Mouse (Mus musculus) embryonic fibroblast, embryonic 13.5 days (primary cell): Measurements from ENCODE around the gene Neo1. TPM values are rescaled to one million over a fixed set of nuclear protein-coding genes. Genes with fewer than 3 reads are reported as not detected.

Experiments used
- H3K27ac ChIP-seq: 2 replicates; pipeline ENCODE4 v1.5.1; 2012; ENCODE audit warnings: low read length, control low read depth, inconsistent platforms; ENCODE audit not compliant: insufficient read depth
- H3K4me1 ChIP-seq: 2 replicates; pipeline ENCODE4 v1.6.1; 2011; ENCODE audit warnings: low read length; ENCODE audit not compliant: control insufficient read depth, insufficient read depth
- H3K4me3 ChIP-seq: 2 replicates; pipeline ENCODE4 v1.5.1; 2011; ENCODE audit warnings: mild to moderate bottlenecking, control low read depth, low read length; ENCODE audit not compliant: insufficient read depth
- CTCF ChIP-seq: IDR thresholded peaks from 2 replicates; pipeline ENCODE4 v1.5.1; 2011; ENCODE audit warnings: mild to moderate bottlenecking, control low read depth, low read length, moderate library complexity, borderline replicate concordance; ENCODE audit not compliant: insufficient read depth
- POLR2A ChIP-seq: IDR thresholded peaks from 2 replicates; pipeline ENCODE4 v1.6.1; 2011; ENCODE audit warnings: low read depth, mild to moderate bottlenecking, control low read depth, low read length, moderate library complexity
- polyA plus RNA-seq: library from polyadenylated mRNA; stranded (reverse); fragments of >200 nt; gene quantifications from 2 replicates; pipeline ENCODE4 v1.2.4, GENCODE M21; 2011; ENCODE audit warnings: low read depth; ENCODE audit not compliant: missing spikeins, insufficient read length

Neo1 gene
- polyA plus RNA-seq, 1 experiment: 102 TPM

GRCm38 (mm10) chr9:58902869-58903585, 133.2 kb downstream of the Neo1 start:
- H3K4me1 ChIP-seq: no peaks in the 10 kb centered on the region
- no peak overlapping the region for H3K27ac ChIP-seq
- TF ChIP-seq CTCF (no peak), POLR2A (no peak)
- H3K4me3 ChIP-seq: no peak overlapping the region

GRCm38 (mm10) chr9:58899602-58900001, 136.6 kb downstream of the Neo1 start:
- Histone ChIP-seq H3K27ac (no peak overlapping the region), H3K4me1 (no peaks in the 10 kb centered on the region), H3K4me3 (no peak overlapping the region)
- TF ChIP-seq POLR2A (no peak), CTCF (no peak)

GRCm38 (mm10) chr9:58891840-58892640, 144.2 kb downstream of the Neo1 start:
- Histone ChIP-seq H3K27ac (no peak overlapping the region), H3K4me3 (no peak overlapping the region), H3K4me1 (no peaks in the 10 kb centered on the region)
- TF ChIP-seq POLR2A (no peak), CTCF (no peak)

GRCm38 (mm10) chr9:58890893-58891292, 145.3 kb downstream of the Neo1 start:
- no peak for TF ChIP-seq CTCF
- TF ChIP-seq POLR2A: no peak
- H3K4me1 ChIP-seq: no peaks in the 10 kb centered on the region
- no peak overlapping the region for H3K4me3 ChIP-seq
- H3K27ac ChIP-seq: no peak overlapping the region

GRCm38 (mm10) chr9:58889782-58890448, 146.3 kb downstream of the Neo1 start:
- no peak for TF ChIP-seq CTCF
- TF ChIP-seq POLR2A: no peak
- no peak overlapping the region for H3K4me3 ChIP-seq

GRCm38 (mm10) chr9:58882686-58883085, 153.6 kb downstream of the Neo1 start:
- no peaks in the 10 kb centered on the region for H3K4me1 ChIP-seq
- no peak for TF ChIP-seq CTCF
- TF ChIP-seq POLR2A: no peak
- H3K27ac ChIP-seq: no peak overlapping the region
- H3K4me3 ChIP-seq: no peak overlapping the region

More at GRCm38 (mm10) chr9:58889782-58890448, 146.3 kb downstream of the Neo1 start:
- H3K4me1 ChIP-seq: no peaks in the 10 kb centered on the region
- no peak overlapping the region for H3K27ac ChIP-seq

GRCm38 (mm10) chr9:58879836-58880235, 156.4 kb downstream of the Neo1 start:
- no peak overlapping the region for H3K4me3 ChIP-seq
- TF ChIP-seq CTCF: no peak
- no peak for TF ChIP-seq POLR2A
- H3K27ac ChIP-seq: no peak overlapping the region
- no peaks in the 10 kb centered on the region; the same call in 1 of the 2 replicates for H3K4me1 ChIP-seq

GRCm38 (mm10) chr9:58876946-58877625, 159.2 kb downstream of the Neo1 start:
- TF ChIP-seq CTCF (no peak), POLR2A (no peak)
- H3K4me1 ChIP-seq: no peaks in the 10 kb centered on the region; the same call in 1 of the 2 replicates

GRCm38 (mm10) chr9:58875439-58875838, 160.8 kb downstream of the Neo1 start:
- no peak for TF ChIP-seq CTCF
- no peak for TF ChIP-seq POLR2A
- Histone ChIP-seq H3K4me3 (no peak overlapping the region), H3K4me1 (no peaks in the 10 kb centered on the region; the same call in 1 of the 2 replicates), H3K27ac (no peak overlapping the region)

More at GRCm38 (mm10) chr9:58876946-58877625, 159.2 kb downstream of the Neo1 start:
- no peak overlapping the region for H3K4me3 ChIP-seq
- H3K27ac ChIP-seq: no peak overlapping the region
